Mouse (Mus musculus) yolk sac, embryonic 10.5 days (tissue): Measurements from ENCODE around the gene Atp1b3.
"Not testable (repeated sequence)": the region's sequence is repeated elsewhere in the genome, so short reads cannot be mapped to it uniquely, and the experiment has no call there.

Source experiments
- DNase-seq: peaks from one replicate; pipeline ENCODE4 v3.0.0-alpha.2; 2017; ENCODE audit warnings: low spot score

Gene Atp1b3

GRCm38 (mm10) chr9:96363581-96364140 is 581 bp downstream of the Atp1b3 start:
- DNase-seq, result peak; percentile 74

- no peak for DNase-seq
These were observed 4.2 kb downstream of the Atp1b3 start for GRCm38 (mm10) chr9:96360056-96360455.

GRCm38 (mm10) chr9:96353799-96354198 is 10.4 kb downstream of the Atp1b3 start:
- no peak for DNase-seq

- DNase-seq, result no peak
These were observed 11.0 kb downstream of the Atp1b3 start for GRCm38 (mm10) chr9:96353121-96353769.

- DNase-seq, result not testable (repeated sequence)
These were observed 12.5 kb downstream of the Atp1b3 start for GRCm38 (mm10) chr9:96351771-96352170.

GRCm38 (mm10) chr9:96350476-96350875 is 13.8 kb downstream of the Atp1b3 start:
- DNase-seq, result no peak

- no peak for DNase-seq
These were observed 14.2 kb downstream of the Atp1b3 start for GRCm38 (mm10) chr9:96350010-96350409.

- DNase-seq, result no peak
These were observed 15.4 kb downstream of the Atp1b3 start for GRCm38 (mm10) chr9:96348885-96349284.

- no peak for DNase-seq
These were observed 18.5 kb downstream of the Atp1b3 start for GRCm38 (mm10) chr9:96345750-96346149.

- DNase-seq, result no peak
These were observed 33.1 kb downstream of the Atp1b3 start for GRCm38 (mm10) chr9:96331146-96331545.

- no peak for DNase-seq
These were observed 36.0 kb downstream of the Atp1b3 start for GRCm38 (mm10) chr9:96328226-96328625.

- DNase-seq, result no peak
These were observed 37.7 kb downstream of the Atp1b3 start for GRCm38 (mm10) chr9:96326496-96326923.

GRCm38 (mm10) chr9:96324502-96324901 is 39.7 kb downstream of the Atp1b3 start:
- no peak for DNase-seq

GRCm38 (mm10) chr9:96322411-96323152 is 41.7 kb downstream of the Atp1b3 start:
- no peak for DNase-seq

- DNase-seq, result no peak
These were observed 43.7 kb downstream of the Atp1b3 start for GRCm38 (mm10) chr9:96320551-96320980.

GRCm38 (mm10) chr9:96319333-96319732 is 44.9 kb downstream of the Atp1b3 start:
- no peak for DNase-seq

- no peak for DNase-seq
These were observed 52.2 kb downstream of the Atp1b3 start for GRCm38 (mm10) chr9:96312074-96312473.

GRCm38 (mm10) chr9:96308816-96309215 is 55.4 kb downstream of the Atp1b3 start:
- no peak for DNase-seq

- no peak for DNase-seq
These were observed 64.8 kb downstream of the Atp1b3 start for GRCm38 (mm10) chr9:96299324-96300008.

GRCm38 (mm10) chr9:96292144-96292543 is 72.1 kb downstream of the Atp1b3 start:
- no peak for DNase-seq

GRCm38 (mm10) chr9:96284916-96285315 is 79.3 kb downstream of the Atp1b3 start:
- DNase-seq, result no peak
